Mouse (Mus musculus) inflammation-experienced regulatory T-cells (primary cell): ENCODE measurements around the gene Snapc4. TPM values are rescaled to one million over a fixed set of nuclear protein-coding genes. Genes with fewer than 3 reads are reported as not detected.

Experiments used
- polyA plus RNA-seq, 2 experiments: library from polyadenylated mRNA; unstranded; fragments of 100-300 nt; shearing (Covaris generic); gene quantifications; one replicate each; pipeline ENCODE4 v1.2.1; 2017

Snapc4 gene
- polyA plus RNA-seq = 10 to 100 TPM; 42.2 to 48.5 TPM

DNA sequence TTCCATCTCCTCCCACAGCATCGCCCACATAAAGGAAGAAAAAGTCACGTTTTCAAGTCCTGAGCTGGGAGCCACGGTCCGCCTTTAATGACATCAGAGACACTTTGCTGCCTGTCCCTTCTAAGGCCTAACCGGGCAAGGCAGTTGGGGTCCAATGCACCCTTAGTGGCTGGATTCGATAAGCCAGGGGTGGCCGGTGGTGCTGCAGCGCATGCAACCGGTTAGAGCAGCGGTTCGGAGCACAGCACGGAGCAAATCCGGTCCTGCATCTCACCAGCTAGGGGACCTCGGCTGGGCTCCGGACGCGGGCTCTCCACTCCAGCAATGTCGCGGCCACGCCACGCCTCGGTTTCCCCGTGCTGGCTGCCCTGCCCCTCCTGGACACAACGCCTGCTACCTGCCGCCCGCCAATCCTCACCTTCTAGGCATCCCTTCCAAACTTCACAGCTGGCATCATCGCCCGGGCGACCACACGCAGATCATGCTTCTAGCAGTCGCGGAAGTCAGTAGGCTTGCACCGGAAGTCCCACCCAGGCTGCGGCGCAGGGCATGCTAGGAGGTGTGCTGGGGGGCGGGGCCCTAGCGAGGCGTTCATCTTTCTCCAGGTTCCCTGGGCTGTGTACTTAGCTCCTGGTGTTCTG is at the start of gene Snapc4:
TSS of gene Snapc4 (minus strand) at position 523 of the 641 bp plus-strand sequence.

DNA sequence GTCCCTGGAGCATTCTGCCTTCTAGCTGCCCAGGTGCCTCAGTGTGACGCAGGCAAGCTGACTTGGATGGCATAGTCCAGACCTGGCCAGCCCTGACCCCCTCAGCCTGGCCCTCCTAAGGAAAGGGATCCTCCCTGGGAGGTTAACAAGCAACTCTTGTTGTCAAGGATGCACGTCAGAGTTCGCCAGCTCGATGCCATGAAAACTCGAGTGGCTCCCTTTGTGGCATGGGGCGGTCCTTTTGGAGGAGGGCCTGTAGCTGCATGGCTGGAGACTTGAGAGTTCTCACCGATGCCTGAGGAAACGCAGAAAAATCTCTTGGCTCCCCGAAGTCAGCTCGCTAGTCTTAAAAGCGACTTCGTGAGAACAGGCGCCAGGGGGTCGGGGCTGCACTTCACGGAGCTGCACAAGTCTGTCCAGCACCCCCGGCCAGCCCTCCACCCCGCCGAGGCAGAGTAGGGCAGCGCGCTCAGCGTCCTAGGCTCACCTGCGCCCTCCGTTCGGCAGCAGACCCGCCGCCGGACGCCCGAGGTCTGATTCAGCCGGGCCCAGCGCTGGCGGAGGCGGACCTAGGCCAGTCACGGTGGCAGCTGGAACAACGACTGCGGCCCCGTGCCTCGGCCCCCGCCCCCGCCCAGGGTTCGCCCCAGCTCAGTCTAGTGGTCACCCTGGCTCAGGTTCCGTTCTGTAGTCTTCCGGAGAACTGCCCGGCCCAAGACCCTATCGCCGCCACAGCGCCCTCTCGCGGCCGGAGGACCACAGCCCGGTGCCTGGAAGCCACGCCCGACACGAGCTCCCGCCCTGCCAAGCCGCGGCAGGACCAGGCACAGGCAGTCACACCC is 28.3 kb upstream of the Snapc4 start, which contains the start of gene Inpp5e:
TSS of gene Inpp5e (minus strand) at position 689 of the 842 bp plus-strand sequence.

DNA sequence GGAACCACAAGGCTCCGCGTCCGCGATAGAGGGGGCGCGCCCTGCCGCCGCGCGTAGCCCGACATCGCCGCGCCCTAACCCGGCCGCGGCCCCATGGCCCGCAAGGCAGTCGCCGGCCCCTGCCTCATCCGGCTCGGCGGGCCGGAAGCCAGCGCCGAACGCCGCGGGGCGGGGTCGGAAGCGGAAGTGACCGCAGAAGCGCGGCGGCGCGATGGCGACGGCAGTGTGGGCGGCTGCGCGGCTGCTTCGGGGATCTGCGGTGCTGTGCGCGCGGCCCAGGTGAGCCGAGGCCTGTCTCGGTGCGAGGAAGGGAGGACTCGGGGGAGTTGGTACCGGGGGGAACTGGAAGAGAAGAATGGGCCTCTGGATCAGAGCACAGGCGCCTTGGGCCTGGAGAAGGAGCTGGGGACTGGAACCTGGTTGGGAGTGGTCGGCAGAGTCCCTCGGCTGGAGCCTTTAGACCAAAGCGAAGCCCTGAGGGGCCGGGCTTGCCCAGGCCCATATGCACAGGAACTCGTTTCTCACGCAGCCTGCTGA is 8.8 kb upstream of the Snapc4 start, which contains the start of the genes Entr1 and Pmpca:
TSS of gene Entr1 (minus strand) at position 163 of the 537 bp plus-strand sequence.
TSS of gene Pmpca (plus strand) at position 186 of the 537 bp plus-strand sequence.

DNA sequence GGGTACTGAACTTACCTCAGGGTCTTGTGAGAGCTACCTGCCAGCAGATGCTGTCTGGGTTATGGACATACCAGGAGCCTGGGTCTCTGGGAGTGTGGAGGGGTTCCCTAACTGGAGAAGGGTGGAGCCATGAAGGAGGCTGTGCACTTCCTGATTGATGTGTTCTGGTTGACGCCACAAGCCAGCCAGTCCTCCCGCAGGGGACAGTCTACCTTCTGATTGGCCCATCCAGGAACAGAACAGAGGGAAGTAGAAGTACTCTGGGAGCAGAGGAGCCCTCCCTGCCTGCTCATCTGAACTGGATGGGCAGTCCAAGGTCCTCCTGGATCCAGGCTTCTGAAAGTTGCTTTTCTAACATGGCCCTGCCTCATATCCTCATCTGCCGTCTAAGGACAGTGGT is 19.7 kb downstream of the Snapc4 start, which contains the start of gene Card9:
TSS of gene Card9 (minus strand) at position 147 of the 400 bp plus-strand sequence.

DNA sequence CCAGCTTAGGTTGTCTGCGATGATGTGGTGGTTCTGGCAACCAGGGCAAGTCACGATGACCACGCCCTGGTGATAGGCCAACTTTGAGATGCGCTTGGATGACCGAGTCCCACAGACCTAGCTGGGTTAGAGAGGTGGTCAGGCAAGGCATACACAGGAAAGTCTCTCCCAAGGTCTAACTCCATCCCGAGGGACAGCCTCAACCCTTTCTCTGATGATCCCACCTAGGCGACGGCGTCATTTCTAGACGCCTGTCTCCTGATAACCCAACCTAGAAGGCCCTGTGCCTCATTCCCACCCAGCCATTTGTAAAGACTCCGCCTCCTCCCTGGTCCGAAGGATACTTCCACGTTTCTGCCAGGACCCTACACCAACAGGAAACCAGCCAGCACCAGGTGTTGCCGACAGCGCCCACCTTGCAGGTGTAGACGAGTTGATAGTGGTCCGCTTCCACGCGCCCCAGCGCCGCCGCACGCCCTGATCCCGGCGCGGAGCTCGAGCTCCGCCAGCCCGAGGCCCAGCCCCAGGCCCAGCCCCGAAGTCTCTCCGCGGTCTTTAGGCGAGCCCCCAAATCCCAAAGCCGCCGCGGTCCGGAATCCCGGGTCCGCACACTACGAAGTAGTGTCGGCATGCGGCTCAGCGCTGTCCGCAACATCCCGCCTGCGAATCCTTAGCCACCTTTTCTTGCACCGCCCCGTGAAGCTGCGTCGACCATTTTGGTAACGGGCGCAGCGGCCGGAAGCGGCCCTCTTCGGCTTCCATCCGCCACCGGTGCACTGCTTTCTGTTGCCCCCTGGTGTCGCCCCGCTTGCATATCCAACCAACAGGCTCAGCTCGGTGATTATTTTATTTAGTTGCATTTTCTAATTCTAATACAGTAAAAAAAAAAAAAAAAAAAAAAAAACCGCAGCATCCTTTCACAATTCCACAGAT is 28.8 kb downstream of the Snapc4 start, which contains the start of gene Dnlz:
TSS of gene Dnlz (minus strand) at position 753 of the 933 bp plus-strand sequence.

DNA sequence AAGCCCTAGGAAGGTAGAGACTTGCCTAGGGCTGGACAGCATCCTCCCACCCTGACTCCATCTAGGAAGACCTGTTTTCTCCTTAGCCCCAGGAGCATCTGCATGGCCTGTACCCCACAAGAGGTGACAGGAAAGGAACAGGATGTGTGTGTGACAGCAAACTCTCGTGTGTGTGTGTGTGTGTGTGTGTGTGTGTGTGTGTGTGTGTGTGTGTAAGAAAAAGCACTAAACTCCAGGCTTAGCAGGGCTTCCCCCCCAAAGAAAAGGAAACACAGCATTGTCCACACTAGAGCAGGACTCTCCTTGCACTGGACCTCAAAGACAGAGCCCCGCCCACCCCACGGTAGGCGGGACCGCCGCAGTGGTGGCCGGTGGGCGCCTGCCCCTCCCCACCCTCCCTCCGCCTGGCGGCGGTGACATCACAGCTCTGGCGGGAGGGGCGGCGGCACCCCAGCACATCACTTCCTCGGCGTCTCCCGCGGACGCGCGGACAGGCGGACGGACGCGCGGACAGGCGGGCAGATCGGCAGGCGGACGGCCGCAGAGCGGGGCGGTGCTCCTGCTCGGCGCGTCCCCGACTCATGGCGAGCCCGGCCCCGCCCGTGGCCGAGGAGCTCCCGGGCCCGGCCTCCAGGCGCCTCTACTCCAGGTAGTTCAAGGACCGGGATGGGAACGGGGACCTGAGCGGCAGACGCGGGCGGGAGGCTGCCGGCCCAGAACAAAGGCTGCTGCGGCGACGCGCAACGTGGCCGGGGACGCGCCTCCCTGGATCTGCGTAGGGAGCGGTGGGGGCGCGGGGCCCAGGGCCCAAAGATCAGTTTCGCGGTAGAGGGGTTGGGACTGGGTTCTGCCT is 65.2 kb downstream of the Snapc4 start, which contains the start of gene Gpsm1:
TSS of gene Gpsm1 (plus strand) at position 444 of the 853 bp plus-strand sequence.

Other genes starting within 250 kb of the Snapc4 start
- gene Lhx3, start 172.4 kb downstream of the Snapc4 start, polyA plus RNA-seq = under 1 TPM in 1 of 2 experiments, not detected in 1; 0.80 TPM
- 10 to 100 TPM in 1 of 2 experiments, 1 to 10 TPM in 1; 8.8 to 12.5 TPM for gene Qsox2, start 143.1 kb downstream of the Snapc4 start, polyA plus RNA-seq
- under 1 TPM in 1 of 2 experiments, not detected in 1; 0.28 TPM for gene Ccdc187, start 86.1 kb downstream of the Snapc4 start, polyA plus RNA-seq
- gene Gpsm1, start 65.1 kb downstream of the Snapc4 start, polyA plus RNA-seq = 10 to 100 TPM; 11.7 to 16.6 TPM
- 10 to 100 TPM; 14.8 to 17.5 TPM for gene Dnlz, start 28.5 kb downstream of the Snapc4 start, polyA plus RNA-seq
- gene Card9, start 19.7 kb downstream of the Snapc4 start, polyA plus RNA-seq = 1 to 10 TPM in 1 of 2 experiments, under 1 TPM in 1; 0.86 to 1.5 TPM
- 100 to 1,000 TPM; 153 to 198 TPM for gene Entr1, start 8.7 kb upstream of the Snapc4 start, polyA plus RNA-seq
- gene Pmpca, start 8.7 kb upstream of the Snapc4 start, polyA plus RNA-seq = 100 to 1,000 TPM; 102 to 119 TPM
- gene Inpp5e, start 28.6 kb upstream of the Snapc4 start, polyA plus RNA-seq = 10 to 100 TPM; 36.2 to 49.9 TPM
- gene Sec16a, start 64.6 kb upstream of the Snapc4 start, polyA plus RNA-seq = 10 to 100 TPM; 50.1 to 53.9 TPM
- 10 to 100 TPM; 44.0 to 51.0 TPM for gene Notch1, start 136.0 kb upstream of the Snapc4 start, polyA plus RNA-seq
- 1 to 10 TPM in 1 of 2 experiments, under 1 TPM in 1; 0.58 to 5.4 TPM for gene Egfl7, start 199.4 kb upstream of the Snapc4 start, polyA plus RNA-seq
- not detected for gene Gm20532, start 206.0 kb upstream of the Snapc4 start, polyA plus RNA-seq
- gene Agpat2, start 223.8 kb upstream of the Snapc4 start, polyA plus RNA-seq = 10 to 100 TPM; 24.4 to 58.1 TPM
- 1 to 10 TPM; 7.6 to 8.5 TPM for gene Fam69b, start 247.8 kb upstream of the Snapc4 start, polyA plus RNA-seq